Mouse (Mus musculus): ENCODE data around the gene Prpf38b. TPM values are rescaled to one million over a fixed set of nuclear protein-coding genes. Genes with fewer than 3 reads are reported as not detected.
"Not testable (repeated sequence)": the region's sequence is repeated elsewhere in the genome, so short reads cannot be mapped to it uniquely, and the experiment has no call there.

The Prpf38b gene
- total RNA-seq, 1 experiment from 2014 or later: 352 TPM

GRCm38 (mm10) chr3:108902038-108902437 is 9.5 kb downstream of the Prpf38b start:
- ATAC-seq (replicated peaks; ENCODE audit: low read depth, poor library complexity, severe bottlenecking): no peak

- ATAC-seq (replicated peaks; ENCODE audit: low read depth, poor library complexity, severe bottlenecking): no peak
These were observed 10.8 kb downstream of the Prpf38b start for GRCm38 (mm10) chr3:108900681-108901080.

GRCm38 (mm10) chr3:108900147-108900546 is 11.4 kb downstream of the Prpf38b start:
- ATAC-seq (replicated peaks; ENCODE audit: low read depth, poor library complexity, severe bottlenecking): peak; percentile 94

GRCm38 (mm10) chr3:108898640-108899039 is 12.9 kb downstream of the Prpf38b start:
- ATAC-seq (replicated peaks; ENCODE audit: low read depth, poor library complexity, severe bottlenecking): no peak

- ATAC-seq (replicated peaks; ENCODE audit: low read depth, poor library complexity, severe bottlenecking): no peak
These were observed 18.6 kb downstream of the Prpf38b start for GRCm38 (mm10) chr3:108892914-108893313.

GRCm38 (mm10) chr3:108892080-108892479 is 19.4 kb downstream of the Prpf38b start:
- no peak for ATAC-seq (replicated peaks; ENCODE audit: low read depth, poor library complexity, severe bottlenecking)

- no peak for ATAC-seq (replicated peaks; ENCODE audit: low read depth, poor library complexity, severe bottlenecking)
These were observed 21.6 kb downstream of the Prpf38b start, which contains the start of gene Fndc7 for GRCm38 (mm10) chr3:108889908-108890307. TSS of gene Fndc7 (minus strand) at chr3:108890008.

GRCm38 (mm10) chr3:108887618-108887975 is 23.9 kb downstream of the Prpf38b start:
- no peak for ATAC-seq (replicated peaks; ENCODE audit: low read depth, poor library complexity, severe bottlenecking)

GRCm38 (mm10) chr3:108886934-108887617 is 24.5 kb downstream of the Prpf38b start:
- ATAC-seq (replicated peaks; ENCODE audit: low read depth, poor library complexity, severe bottlenecking): no peak

- peak; percentile 88 for ATAC-seq (replicated peaks; ENCODE audit: low read depth, poor library complexity, severe bottlenecking)
These were observed 25.6 kb downstream of the Prpf38b start for GRCm38 (mm10) chr3:108885686-108886530.

GRCm38 (mm10) chr3:108884706-108885289 is 26.7 kb downstream of the Prpf38b start:
- peak; percentile 40; the same call in 1 of the 2 replicates for ATAC-seq (replicated peaks; ENCODE audit: low read depth, poor library complexity, severe bottlenecking)

- ATAC-seq (replicated peaks; ENCODE audit: low read depth, poor library complexity, severe bottlenecking): no peak
These were observed 28.5 kb downstream of the Prpf38b start for GRCm38 (mm10) chr3:108883067-108883466.

GRCm38 (mm10) chr3:108881873-108882272 is 29.7 kb downstream of the Prpf38b start:
- ATAC-seq (replicated peaks; ENCODE audit: low read depth, poor library complexity, severe bottlenecking): not testable (repeated sequence)

- peak; percentile 28 for ATAC-seq (replicated peaks; ENCODE audit: low read depth, poor library complexity, severe bottlenecking)
These were observed 30.7 kb downstream of the Prpf38b start for GRCm38 (mm10) chr3:108880544-108881507.

GRCm38 (mm10) chr3:108879836-108880435 is 31.6 kb downstream of the Prpf38b start:
- ATAC-seq (replicated peaks; ENCODE audit: low read depth, poor library complexity, severe bottlenecking): no peak

GRCm38 (mm10) chr3:108879129-108879528 is 32.4 kb downstream of the Prpf38b start:
- no peak for ATAC-seq (replicated peaks; ENCODE audit: low read depth, poor library complexity, severe bottlenecking)

- no peak for ATAC-seq (replicated peaks; ENCODE audit: low read depth, poor library complexity, severe bottlenecking)
These were observed 40.9 kb downstream of the Prpf38b start for GRCm38 (mm10) chr3:108870631-108871030.

- no peak for ATAC-seq (replicated peaks; ENCODE audit: low read depth, poor library complexity, severe bottlenecking)
These were observed 44.1 kb downstream of the Prpf38b start for GRCm38 (mm10) chr3:108867449-108867848.

GRCm38 (mm10) chr3:108865676-108866075 is 45.9 kb downstream of the Prpf38b start:
- no peak for ATAC-seq (replicated peaks; ENCODE audit: low read depth, poor library complexity, severe bottlenecking)

All from common myeloid progenitor, adult 5-6 weeks (primary cell).